Mouse (Mus musculus): ENCODE measurements at regions not wholly inside any gene's neighbourhood (a gene's known extent, or its start where the extent isn't known, plus 50 kb on each side); places are given as distances from the start of the nearest gene placed in this dataset.
A peak's percentile ranks its signal among the peaks of the same experiment; 100 is the strongest.

DNA sequence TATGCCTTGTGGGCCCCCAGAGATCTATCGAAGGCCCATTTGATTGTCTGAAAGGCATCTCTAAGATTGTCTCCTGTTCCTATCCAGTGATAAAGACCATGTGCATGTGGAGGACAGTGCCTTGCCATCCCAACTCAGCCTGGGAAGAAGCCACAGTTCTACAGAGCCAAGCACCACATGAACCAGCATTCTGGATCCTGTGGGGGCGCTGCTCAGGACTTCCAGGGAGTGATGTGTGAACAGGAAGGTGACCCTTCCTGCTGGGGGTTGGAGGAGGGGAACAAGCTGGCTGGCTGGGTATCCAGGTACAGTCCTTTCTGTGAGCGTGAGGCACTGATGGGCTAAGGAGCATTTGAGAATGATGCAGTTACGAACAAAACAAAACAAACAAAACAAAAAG, 163.8 kb downstream of the Gm26897 start:
- Histone ChIP-seq H3K27me3 (ENCODE audit: control insufficient read depth, insufficient read depth, low read length, poor library complexity, severe bottlenecking) (no peaks in the 10 kb centered on the region), H3K36me3 (ENCODE audit: control insufficient read depth, insufficient read depth, low read length, poor library complexity, severe bottlenecking) (no peaks in the 10 kb centered on the region)
- no peak for DNase-seq (ENCODE audit: low read depth, low spot score)

DNA sequence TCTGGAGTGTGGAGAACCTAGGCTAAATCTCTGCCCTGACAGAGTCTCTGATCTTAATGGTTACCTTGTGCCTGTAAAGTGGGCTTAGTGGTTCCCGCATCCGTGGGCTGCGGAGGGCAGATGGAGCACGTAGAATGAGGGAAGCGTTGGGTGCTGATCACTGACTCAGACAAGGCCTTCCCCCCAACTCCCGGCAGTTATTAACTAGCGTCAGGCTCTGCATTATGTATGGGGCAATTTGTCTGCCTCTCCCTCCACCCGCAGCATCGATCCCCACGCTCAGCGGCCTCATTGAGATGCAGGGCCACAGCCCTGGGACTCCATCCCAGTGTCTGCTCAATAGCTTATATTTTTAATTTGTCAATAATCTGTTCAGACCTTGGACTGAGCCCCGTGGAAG, 164.8 kb downstream of the Gm26897 start:
- no peaks in the 10 kb centered on the region for H3K27me3 ChIP-seq (ENCODE audit: control insufficient read depth, insufficient read depth, low read length, poor library complexity, severe bottlenecking)
- no peaks in the 10 kb centered on the region for H3K36me3 ChIP-seq (ENCODE audit: control insufficient read depth, insufficient read depth, low read length, poor library complexity, severe bottlenecking)
- no peak for DNase-seq (ENCODE audit: low read depth, low spot score)

DNA sequence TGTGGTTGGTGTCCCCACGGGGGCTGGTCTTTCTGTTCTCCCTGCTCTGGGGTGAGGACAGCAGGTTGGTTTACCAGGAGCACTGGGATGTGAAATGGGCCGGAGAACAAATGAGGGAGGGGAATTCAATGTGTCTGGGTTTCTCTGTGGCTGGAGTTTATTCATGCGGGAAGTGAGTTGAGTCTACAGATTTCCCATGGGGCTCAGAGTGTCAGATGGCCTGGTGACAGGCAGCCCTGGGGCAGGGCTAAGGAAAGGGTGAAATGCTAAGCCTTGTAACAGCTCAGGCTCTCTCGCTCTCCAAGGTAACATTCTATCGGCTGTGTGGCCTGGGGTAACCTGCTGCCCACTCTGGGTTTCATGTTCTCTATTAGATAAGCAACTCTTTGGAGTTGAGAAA, 167.5 kb downstream of the Gm26897 start:
- no peak for DNase-seq (ENCODE audit: low read depth, low spot score)
- no peaks in the 10 kb centered on the region for H3K36me3 ChIP-seq (ENCODE audit: control insufficient read depth, insufficient read depth, low read length, poor library complexity, severe bottlenecking)
- H3K27me3 ChIP-seq (ENCODE audit: control insufficient read depth, insufficient read depth, low read length, poor library complexity, severe bottlenecking): no peaks in the 10 kb centered on the region

DNA sequence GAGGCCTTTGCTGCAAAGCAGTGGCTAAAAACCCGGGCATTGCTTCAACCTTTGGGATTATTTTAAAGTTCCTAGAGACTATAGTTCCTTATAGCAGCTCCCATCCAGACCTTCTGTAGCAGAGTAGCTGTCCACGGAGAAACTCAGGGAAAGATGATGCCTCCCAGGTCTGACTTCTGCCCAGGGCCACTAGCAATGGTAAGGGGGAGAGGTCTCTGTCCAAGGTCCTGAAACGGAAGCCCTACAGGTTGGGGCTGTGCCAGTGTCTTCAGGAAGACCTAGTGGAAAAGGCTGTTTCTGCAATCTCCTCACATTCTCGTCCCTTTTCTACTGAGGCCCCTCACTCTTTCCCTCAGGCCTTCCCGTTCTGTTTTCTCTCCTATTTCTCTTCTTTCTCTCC, 168.0 kb downstream of the Gm26897 start:
- Histone ChIP-seq H3K36me3 (ENCODE audit: control insufficient read depth, insufficient read depth, low read length, poor library complexity, severe bottlenecking) (no peaks in the 10 kb centered on the region), H3K27me3 (ENCODE audit: control insufficient read depth, insufficient read depth, low read length, poor library complexity, severe bottlenecking) (no peaks in the 10 kb centered on the region)
- DNase-seq (ENCODE audit: low read depth, low spot score): peak; percentile 14

DNA sequence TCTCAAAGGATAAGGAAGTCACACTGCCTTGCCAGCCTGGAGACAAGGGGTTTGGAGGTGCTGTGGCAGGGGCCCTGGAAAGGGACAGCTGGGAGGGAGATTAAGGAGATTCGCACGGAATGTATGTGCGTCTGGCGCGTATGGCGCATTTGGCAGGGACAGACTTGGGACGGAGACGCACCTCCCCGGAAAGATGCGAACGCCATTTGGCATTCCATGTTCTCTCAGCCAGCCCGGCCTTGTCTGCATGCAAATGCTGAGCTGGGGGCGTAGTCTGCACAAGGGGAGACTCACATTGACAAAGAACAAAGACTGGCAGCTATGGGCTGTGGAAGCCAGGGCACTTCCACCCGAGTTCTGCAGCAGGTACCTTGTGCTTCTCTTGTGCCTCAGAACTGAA, 174.4 kb downstream of the Gm26897 start:
- Histone ChIP-seq H3K36me3 (ENCODE audit: control insufficient read depth, insufficient read depth, low read length, poor library complexity, severe bottlenecking) (no peaks in the 10 kb centered on the region), H3K27me3 (ENCODE audit: control insufficient read depth, insufficient read depth, low read length, poor library complexity, severe bottlenecking) (no peaks in the 10 kb centered on the region)
- DNase-seq (ENCODE audit: low read depth, low spot score): no peak

DNA sequence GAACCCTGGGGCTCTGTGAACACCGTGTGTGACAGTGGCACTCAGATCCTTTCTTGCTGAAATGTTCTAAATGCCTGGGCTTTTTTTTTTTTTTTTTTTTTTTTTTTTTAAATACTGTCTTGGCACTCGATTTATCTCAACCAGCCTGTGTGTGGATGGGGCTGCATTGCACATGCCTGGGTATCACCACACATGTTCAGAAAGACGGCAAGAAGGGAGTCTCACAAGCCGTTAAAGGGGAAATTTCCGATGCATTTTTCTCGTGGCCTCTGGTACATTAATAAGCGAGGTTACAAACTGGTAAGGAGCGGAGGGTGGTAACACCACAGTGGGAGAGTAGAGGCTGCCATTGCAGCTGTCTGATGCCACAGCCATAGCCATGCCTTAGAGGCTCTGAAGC, 176.8 kb downstream of the Gm26897 start:
- DNase-seq (ENCODE audit: low read depth, low spot score): no peak

DNA sequence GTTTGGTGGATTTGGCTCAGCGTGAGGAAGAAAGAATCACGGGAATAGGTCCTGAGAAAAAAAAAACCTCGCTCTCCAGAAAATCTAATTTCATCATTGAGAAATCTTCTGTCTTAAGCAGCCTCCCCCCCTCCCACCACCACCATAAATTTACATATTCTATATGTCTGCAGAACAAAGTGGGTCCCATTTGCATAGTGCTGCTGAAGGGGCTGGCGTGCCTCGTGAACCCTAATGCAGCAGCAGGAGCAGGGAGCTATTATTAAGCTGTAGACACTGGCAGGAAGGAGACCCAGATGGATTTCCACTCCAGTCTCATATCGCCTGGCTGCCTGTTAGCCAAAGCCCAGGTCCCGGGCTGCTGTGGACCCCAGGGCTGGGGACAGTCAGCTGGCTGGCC, 179.6 kb downstream of the Gm26897 start:
- DNase-seq (ENCODE audit: low read depth, low spot score): no peak
- H3K36me3 ChIP-seq (ENCODE audit: control insufficient read depth, insufficient read depth, low read length, poor library complexity, severe bottlenecking): no peaks in the 10 kb centered on the region
- no peaks in the 10 kb centered on the region for H3K27me3 ChIP-seq (ENCODE audit: control insufficient read depth, insufficient read depth, low read length, poor library complexity, severe bottlenecking)

More for the DNA sequence above, 176.8 kb downstream of the Gm26897 start:
- Histone ChIP-seq H3K36me3 (ENCODE audit: control insufficient read depth, insufficient read depth, low read length, poor library complexity, severe bottlenecking) (no peaks in the 10 kb centered on the region), H3K27me3 (ENCODE audit: control insufficient read depth, insufficient read depth, low read length, poor library complexity, severe bottlenecking) (no peaks in the 10 kb centered on the region)

DNA sequence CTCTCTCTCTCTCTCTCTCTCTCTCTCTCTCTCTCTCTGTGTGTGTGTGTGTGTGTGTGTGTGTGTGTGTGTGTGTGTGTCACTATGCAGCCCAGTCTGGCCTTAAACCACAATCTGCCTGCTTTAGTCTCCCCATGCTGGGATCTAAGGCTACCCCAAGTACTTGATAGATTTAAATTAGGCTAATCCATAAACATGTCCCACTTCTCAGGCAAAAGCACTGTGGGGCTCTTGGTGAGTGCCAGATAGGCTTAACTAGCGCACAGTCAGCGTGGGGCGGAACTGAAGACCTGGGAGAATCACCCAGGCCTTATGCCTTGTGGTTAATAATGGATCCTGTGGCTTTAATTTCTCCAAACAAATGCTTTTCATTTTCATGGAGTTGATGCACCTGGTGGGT, 180.6 kb downstream of the Gm26897 start:
- Histone ChIP-seq H3K36me3 (ENCODE audit: control insufficient read depth, insufficient read depth, low read length, poor library complexity, severe bottlenecking) (no peaks in the 10 kb centered on the region), H3K27me3 (ENCODE audit: control insufficient read depth, insufficient read depth, low read length, poor library complexity, severe bottlenecking) (no peaks in the 10 kb centered on the region)
- no peak for DNase-seq (ENCODE audit: low read depth, low spot score)

DNA sequence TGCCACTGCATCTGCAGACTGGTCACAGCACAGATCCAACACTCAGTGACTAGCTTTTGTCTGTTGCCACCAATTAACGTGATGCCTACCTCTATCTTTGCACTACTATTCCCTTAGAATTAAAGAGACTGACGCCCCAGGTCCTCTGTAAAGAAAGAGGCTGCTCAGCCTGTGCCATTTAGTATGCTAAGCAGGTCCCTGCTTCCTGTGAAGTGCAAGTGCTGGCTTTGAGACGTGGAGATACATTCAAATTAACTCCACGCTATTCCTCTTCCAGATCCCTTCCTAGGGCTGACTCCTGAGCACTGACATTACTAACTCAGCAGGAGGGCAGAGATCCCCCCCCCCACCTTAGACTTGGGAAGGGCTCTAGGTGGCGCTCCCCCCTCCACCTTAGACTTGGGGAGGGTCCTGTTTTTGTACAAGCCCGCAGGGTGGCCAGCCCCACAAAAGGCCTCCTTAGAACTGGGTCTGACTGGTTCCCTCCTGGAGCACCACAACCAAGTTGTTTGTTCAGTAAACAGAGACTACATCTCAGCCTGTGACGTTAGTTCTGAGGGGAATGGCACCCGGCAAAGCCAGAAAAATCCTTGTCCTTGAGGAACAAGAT, 184.0 kb downstream of the Gm26897 start:
- Histone ChIP-seq H3K36me3 (ENCODE audit: control insufficient read depth, insufficient read depth, low read length, poor library complexity, severe bottlenecking) (no peaks in the 10 kb centered on the region), H3K27me3 (ENCODE audit: control insufficient read depth, insufficient read depth, low read length, poor library complexity, severe bottlenecking) (no peaks in the 10 kb centered on the region)
- no peak for DNase-seq (ENCODE audit: low read depth, low spot score)

DNA sequence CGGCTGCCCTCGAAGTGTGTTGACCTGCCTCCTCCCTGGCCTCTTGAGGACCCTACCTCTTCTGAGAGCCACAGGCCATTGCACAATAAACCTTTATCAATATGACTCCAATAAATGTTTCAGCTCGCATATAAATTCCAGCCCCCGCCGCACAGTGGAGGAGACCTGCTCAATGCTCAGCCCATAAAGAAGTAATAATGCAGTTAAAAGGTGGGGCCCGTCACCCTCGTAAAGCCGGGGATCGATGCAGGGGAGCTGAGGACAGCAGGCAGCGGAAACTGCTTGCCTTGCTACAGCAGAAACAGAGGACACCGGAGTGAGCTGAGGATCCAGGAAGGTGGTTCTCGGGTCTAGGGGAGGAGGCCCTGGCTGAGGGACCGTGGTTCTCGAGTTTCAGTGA, 185.2 kb downstream of the Gm26897 start:
- DNase-seq (ENCODE audit: low read depth, low spot score): no peak
- no peaks in the 10 kb centered on the region for H3K36me3 ChIP-seq (ENCODE audit: control insufficient read depth, insufficient read depth, low read length, poor library complexity, severe bottlenecking)
- H3K27me3 ChIP-seq (ENCODE audit: control insufficient read depth, insufficient read depth, low read length, poor library complexity, severe bottlenecking): no peaks in the 10 kb centered on the region

DNA sequence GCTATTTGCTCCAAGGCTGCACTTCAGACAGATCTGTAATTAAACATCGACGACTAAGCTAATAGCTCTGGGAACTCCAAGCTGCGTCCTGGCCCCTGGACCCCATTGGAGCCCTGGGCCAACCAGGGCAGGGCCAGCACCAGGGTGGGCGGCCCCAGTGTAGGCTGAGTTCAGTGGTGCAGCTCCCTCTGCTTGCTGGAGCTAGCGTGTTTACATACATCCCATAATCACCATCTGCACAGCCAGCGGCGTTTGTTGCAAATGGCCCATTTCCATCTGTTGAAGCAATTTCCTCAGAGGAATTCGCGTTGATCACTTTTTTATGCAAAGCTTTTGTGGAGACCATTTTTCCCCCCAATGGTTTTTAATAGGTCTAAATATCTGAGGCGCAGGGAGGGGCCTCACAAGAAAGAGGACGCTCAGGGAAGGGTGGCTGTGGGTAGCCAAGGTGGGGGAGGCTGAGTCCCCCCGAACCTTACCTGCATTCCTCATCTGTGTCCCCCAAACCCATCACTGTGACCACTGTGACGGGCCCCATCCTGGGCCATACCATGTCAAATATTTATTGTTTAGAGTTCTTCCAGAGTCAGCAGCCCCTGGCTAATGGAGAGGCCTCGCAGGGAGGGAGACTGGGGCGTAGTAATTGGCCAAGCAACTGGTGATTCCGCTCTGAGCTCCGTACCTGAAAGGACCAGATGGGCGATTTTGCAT, 189.4 kb downstream of the Gm26897 start:
- no peak for DNase-seq (ENCODE audit: low read depth, low spot score)
- Histone ChIP-seq H3K27me3 (ENCODE audit: control insufficient read depth, insufficient read depth, low read length, poor library complexity, severe bottlenecking) (no peaks in the 10 kb centered on the region), H3K36me3 (ENCODE audit: control insufficient read depth, insufficient read depth, low read length, poor library complexity, severe bottlenecking) (no peaks in the 10 kb centered on the region)

DNA sequence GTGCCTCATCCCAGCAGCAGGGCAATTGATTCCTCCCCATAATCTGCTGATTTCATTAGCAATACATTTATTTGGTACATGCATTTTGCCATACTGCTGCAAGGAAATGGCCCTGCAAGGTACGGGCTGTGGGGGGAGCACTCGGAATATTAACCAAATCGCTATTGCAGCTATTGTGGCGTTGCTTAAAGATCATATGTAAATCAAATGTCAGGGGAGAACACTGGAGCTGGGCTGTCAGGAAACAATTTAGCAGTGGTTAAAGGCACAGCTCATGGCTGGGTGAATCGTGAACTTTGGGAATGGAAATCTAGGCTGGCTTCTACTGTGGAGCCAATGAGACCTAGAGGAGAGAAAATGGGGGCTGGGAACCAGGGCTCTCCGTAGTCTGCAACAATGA, 192.0 kb downstream of the Gm26897 start:
- DNase-seq (ENCODE audit: low read depth, low spot score): no peak
- Histone ChIP-seq H3K36me3 (ENCODE audit: control insufficient read depth, insufficient read depth, low read length, poor library complexity, severe bottlenecking) (no peaks in the 10 kb centered on the region), H3K27me3 (ENCODE audit: control insufficient read depth, insufficient read depth, low read length, poor library complexity, severe bottlenecking) (no peaks in the 10 kb centered on the region)

DNA sequence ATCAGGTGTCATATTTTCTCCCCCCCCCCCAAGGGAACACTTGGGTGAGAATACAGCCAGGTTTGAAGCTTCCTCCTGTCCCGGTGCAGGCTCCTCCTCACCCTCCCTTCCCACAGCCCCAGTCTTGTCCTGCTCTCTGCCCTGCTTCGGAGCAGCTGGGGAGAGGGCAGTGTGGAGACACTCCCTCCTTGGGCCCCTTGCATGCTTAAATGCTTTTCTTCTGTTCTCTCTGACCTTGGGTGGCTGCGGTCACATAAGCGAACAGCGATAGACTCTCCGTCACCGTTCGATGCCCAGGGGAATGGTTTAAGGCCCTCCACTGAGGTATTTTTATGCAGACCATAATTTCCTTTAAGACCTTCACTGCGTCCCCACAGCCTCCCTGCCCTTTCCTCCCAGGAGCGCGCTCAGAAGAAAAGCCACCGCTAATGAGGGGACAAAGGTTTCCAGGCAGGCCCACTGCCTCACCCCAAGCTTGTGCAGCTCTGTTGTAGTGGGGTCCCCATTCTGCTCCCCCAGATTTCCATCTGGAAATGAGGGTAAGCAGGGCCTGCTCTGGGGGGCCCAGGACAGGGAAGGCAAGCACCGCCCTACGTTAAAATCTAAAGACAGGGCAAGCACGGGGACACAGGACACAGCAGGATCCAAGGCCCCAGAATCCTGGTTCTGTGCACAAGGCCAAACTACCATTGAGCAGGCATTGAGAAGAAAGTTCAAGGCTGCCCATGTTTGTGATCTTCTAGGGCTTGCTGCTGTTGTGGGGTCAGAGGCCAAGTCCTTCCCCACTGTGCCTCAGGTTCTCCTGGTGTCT, 195.7 kb downstream of the Gm26897 start:
- Histone ChIP-seq H3K27me3 (ENCODE audit: control insufficient read depth, insufficient read depth, low read length, poor library complexity, severe bottlenecking) (no peaks in the 10 kb centered on the region), H3K36me3 (ENCODE audit: control insufficient read depth, insufficient read depth, low read length, poor library complexity, severe bottlenecking) (no peaks in the 10 kb centered on the region)
- no peak for DNase-seq (ENCODE audit: low read depth, low spot score)

DNA sequence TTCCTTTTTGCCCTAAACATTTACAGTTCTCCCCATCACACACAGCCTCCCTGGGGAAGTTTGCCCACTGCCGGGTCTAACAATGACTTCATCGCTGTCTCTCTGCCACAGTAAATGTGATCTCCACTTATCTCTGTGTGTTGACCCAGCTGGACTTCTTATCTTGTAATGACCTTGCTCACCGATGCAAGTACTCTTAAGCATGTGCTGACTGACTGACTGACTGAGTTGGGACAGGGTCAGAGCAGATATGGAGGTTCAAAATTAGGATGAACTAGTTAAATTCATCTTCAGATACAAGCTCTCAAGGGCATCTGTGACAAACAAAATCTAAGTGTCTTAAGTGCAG, 196.2 kb downstream of the Gm26897 start:
- Histone ChIP-seq H3K27me3 (ENCODE audit: control insufficient read depth, insufficient read depth, low read length, poor library complexity, severe bottlenecking) (no peaks in the 10 kb centered on the region), H3K36me3 (ENCODE audit: control insufficient read depth, insufficient read depth, low read length, poor library complexity, severe bottlenecking) (no peaks in the 10 kb centered on the region)
- DNase-seq (ENCODE audit: low read depth, low spot score): no peak

DNA sequence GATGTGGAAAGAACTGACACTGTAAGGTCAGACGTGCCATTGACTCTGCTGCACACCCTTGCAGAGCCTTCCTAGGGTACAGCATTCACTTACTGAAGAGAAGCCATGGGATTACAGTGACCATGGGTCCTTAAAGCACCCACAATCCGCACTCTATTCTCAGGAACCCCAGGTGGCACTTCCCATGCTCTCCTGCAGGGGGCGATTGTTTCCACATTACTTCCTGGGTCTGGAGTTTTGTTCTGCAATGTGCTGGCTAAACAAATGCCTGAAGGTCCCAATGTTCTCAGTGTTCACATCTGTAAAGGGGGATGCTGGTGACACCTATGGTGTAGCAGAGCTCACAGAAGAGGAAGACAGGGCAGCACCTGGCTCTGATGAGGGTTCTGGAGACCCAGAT, 198.0 kb downstream of the Gm26897 start:
- Histone ChIP-seq H3K36me3 (ENCODE audit: control insufficient read depth, insufficient read depth, low read length, poor library complexity, severe bottlenecking) (no peaks in the 10 kb centered on the region), H3K27me3 (ENCODE audit: control insufficient read depth, insufficient read depth, low read length, poor library complexity, severe bottlenecking) (no peaks in the 10 kb centered on the region)
- DNase-seq (ENCODE audit: low read depth, low spot score): peak; percentile 45

Measured in splenic B cell, adult 2 months (primary cell).